Mouse (Mus musculus) liver, postnatal 0 days (tissue): ENCODE results near the gene Traf3ip2.

Experiments used
- CTCF ChIP-seq: sonication (generic); IDR thresholded peaks from 2 replicates; pipeline ENCODE4 v1.5.1; 2016; ENCODE audit warnings: antibody characterized with exemption, low read depth
- EP300 ChIP-seq: IDR thresholded peaks from 2 replicates; pipeline ENCODE4 v1.6.1; 2016; ENCODE audit warnings: antibody characterized with exemption, low read depth, mild to moderate bottlenecking

DNA sequence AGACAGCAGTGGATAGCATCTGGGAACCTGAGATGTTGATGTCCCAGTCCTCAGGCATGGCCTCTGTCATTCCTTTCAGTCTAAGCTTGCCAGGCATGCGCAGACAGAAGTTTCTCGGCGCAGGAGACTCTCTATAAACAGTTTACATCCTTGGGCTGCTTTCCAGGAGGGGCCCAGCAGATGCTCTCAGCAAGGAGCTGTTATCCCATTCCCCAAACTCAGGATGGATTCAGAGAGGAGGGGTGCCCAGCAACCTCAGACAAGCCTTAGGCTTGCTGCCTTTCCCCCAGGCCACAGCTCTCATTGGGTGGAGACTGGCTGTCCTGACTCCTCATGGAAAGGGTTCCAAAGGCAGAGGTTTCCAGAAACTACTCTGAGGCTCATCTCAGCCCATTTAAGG, 1.5 kb upstream of the Traf3ip2 start:
- TF ChIP-seq EP300 (no peak), CTCF (no peak)
